Mouse (Mus musculus): ENCODE data around the gene Map7. TPM values are rescaled to one million over a fixed set of nuclear protein-coding genes. Genes with fewer than 3 reads are reported as not detected.

The Map7 gene
- total RNA-seq, 2 experiments from 2014 or later = 0.84 to 4.8 TPM

DNA sequence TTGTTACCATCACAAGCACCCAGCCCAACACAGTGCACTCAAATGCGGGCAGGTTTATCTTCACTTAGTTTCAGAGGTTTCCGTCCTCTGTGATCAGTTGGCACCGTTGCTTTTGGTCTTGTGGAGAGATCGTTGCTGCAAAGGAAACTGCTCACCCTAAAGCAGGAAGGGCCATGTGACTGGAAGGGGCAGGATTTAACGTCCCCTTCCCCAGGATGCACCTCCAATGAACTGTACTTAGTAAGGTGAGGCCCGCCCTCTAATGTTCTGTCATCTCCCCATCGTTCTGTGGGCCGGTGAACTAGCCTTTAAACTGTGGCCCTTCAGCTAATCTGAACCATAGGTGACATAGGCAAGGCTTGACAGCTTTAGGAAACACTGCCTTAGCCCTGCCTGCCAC lies 71.3 kb downstream of the Map7 start:
- no peak for ATAC-seq (replicated peaks; ENCODE audit: low FRiP score, poor library complexity, severe bottlenecking)

DNA sequence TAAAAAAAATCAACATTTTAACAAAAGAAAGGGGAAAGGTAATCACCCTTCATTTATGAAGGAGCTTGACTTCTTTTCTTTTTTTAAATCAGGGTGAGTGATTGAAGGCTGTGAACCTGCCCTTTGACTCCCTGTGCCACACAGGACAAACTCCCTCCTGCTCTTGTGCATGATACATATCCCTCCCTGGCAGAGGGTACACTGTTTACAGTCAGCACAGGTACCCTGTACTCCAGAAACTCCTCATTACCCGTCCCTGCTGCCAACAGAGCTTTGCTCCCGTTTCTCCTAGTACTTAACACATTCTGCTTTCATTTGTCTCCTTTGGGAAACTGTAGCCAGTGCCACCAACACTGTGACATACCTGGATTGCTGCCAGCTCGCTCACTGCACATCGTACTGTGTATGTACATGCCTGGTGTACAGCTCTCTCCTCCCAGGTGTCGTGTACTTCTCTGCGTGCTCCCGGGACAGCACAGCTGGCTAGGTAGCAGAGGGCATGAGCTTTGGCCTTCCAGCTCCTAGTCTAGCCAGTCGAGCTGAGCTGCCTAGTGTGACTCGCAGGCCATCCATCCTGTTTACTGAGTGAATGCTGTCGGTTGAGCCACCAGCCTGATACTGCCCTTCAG lies 72.3 kb downstream of the Map7 start:
- ATAC-seq (replicated peaks; ENCODE audit: low FRiP score, poor library complexity, severe bottlenecking) = no peak

DNA sequence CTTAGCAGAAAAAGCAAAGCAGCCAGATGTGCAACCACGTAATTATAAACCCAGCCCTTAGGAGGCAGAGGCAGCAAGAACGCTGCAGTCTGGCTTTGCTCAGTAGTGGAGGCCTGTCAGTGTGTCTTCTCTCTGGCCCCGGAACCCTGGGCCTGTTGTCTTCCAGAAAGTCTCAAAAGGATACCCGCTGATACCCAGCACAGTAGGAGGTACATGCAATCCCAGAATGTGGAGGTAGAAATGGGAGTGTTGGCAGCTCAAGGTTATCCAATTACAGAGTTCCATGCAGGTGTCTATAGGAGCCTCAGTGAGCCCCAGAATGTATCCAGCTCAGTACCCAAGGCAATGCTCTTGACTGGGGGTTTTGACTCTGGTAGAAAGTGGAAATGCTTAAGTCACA lies 73.7 kb downstream of the Map7 start:
- no peak for ATAC-seq (replicated peaks; ENCODE audit: low FRiP score, poor library complexity, severe bottlenecking)

DNA sequence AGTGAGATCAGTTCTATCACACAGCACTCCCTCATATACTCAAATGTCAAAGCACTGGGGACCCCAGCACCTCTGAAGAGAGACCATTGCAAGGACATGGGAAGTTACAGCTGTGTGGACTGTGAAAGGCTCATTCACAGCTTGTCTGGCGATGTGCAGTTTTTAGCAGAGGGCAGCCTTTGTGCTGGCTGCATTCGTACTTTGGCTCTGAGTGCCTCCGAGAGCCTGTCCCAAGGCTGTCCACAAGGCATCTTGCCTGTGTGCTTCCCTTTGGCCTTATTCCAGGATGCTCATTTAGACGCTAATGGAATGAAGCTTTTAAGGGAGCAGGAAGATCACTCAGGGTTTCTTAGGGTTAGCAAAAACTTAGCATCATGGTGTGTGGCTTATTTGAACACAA lies 78.5 kb downstream of the Map7 start:
- no peak for ATAC-seq (replicated peaks; ENCODE audit: low FRiP score, poor library complexity, severe bottlenecking)

DNA sequence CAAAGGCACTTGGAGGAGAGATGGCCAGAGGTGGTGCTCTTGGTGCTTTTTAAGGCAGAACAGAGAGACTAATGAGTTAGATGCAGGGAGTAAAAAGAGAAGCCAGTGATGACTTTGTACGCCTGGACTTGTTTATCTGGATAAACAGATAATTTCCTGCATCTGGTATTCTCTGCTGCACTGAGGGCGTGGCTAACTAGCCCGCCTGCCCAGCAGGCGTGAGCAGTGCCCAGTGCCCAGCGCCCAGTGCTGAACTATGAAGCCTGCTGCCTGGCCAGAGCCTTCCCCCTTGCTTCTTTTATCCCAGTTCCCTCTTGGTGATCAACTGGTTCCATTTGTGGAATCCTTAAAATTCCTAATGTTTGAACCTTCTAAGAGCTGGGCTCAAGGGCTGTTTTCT lies 81.8 kb downstream of the Map7 start:
- ATAC-seq (replicated peaks; ENCODE audit: low FRiP score, poor library complexity, severe bottlenecking) = no peak

DNA sequence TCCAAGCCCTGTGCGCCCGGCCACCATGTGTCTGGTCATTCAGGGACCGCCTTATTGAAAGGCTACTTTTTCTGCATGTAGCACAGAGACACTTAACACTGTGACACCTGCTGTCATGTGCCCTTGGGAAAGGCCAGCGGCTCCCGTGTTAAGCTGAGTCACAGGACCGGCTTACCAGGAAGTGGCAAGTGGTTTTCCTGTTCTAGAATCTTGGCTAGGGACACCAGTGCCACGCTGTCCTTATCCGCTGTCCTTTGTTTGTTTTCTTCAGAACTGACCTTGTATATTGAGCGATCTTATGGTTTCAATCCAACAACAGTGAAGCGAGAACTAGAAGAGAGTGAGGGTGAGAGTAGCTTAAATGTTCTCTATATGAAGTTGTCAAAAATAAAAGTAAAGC lies 85.2 kb downstream of the Map7 start:
- ATAC-seq (replicated peaks; ENCODE audit: low FRiP score, poor library complexity, severe bottlenecking) = no peak

DNA sequence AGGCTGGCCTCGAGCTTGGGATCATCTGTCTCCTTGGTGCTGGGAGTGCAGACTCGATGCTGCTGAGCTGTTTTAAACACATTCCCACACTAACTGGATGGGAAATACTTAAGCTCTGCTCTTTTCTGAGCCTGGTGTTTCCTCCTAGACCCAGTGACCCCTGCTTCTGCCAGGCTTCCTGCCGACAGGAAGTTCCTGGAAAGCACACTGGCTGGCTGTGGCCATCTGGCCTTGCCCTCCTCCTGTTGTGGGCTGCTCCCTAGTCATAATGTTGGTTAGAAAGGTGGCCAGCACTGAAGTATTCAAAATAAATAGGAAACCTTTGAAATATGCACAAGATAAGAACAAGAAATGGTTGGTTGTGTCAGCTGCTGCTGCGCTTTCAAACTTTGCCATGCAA lies 86.2 kb downstream of the Map7 start:
- no peak for ATAC-seq (replicated peaks; ENCODE audit: low FRiP score, poor library complexity, severe bottlenecking)

DNA sequence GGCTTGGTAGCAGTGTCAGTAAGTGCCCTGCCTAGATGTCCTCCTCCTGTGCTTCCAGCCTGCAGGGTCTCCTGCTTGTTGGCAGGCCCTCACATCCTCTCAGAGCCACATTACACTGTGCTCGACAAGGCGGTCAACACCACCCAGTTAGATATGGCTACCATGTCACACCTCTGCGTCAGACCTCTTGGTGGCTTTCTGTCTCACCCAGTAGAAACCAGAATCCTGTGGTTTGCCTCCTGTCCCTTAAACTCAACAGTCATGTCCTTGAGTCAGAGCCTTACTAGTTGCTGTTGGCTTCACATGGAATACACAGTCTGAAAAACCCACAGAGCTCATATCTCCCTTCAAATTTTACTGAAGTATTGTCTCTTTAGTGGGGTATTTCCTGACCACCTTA lies 87.4 kb downstream of the Map7 start:
- ATAC-seq (replicated peaks; ENCODE audit: low FRiP score, poor library complexity, severe bottlenecking) = no peak

DNA sequence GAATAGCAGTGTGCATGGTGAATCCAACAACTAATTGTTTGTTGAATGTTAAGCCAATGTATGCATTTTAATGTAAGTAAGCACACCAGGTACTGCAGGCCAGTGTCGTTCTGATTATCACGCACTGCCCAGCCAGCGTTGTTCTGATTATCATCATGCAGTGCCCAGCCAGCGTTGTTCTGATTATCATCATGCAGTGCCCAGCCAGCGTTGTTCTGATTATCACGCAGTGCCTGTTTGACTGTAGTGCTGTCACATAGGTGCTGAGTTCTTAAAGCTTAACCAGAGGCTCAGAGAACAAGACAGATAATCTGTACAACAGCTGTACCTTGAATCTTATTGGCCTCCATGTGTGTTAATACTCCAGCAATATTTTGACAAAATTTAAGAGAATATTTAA lies 88.0 kb downstream of the Map7 start:
- ATAC-seq (replicated peaks; ENCODE audit: low FRiP score, poor library complexity, severe bottlenecking) = no peak

DNA sequence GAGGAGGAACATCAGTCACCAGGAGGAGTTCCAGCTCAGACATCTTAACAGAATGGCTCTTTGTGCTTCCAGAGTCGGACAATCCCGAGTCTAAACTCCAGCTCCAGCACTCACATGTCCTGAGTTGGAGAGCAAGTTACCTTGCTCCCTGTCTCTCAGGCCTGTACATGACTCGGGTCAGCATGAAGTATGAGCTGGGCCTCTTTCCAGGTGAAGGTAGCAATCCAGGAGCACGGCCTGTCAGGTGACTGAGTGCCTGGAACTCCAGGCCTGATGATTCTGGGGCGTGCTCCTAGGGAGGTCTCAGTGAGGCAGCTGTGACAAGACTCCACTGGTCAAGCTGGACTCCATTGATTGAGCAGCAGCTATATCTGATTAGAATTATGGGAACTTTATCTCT lies 90.0 kb downstream of the Map7 start:
- no peak for ATAC-seq (replicated peaks; ENCODE audit: low FRiP score, poor library complexity, severe bottlenecking)

DNA sequence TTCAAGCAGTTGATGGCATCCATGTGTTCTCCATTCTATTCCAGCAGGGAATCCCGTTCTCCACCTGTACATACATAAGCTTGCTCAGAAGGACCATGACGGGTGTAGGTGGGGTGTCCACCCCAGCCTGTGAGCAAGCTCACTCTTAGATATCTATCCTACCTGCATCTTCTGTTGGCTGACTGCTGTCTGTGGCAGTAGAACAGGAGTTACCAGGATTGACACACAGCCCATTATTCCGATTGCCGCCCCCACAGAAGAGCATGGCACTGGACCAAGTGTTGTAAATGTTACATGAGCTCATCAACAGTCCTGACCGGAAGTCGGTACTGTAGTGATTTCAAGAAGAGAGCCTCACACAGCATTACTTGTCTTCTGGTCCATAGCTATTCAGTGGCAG lies 92.6 kb downstream of the Map7 start:
- no peak for ATAC-seq (replicated peaks; ENCODE audit: low FRiP score, poor library complexity, severe bottlenecking)

DNA sequence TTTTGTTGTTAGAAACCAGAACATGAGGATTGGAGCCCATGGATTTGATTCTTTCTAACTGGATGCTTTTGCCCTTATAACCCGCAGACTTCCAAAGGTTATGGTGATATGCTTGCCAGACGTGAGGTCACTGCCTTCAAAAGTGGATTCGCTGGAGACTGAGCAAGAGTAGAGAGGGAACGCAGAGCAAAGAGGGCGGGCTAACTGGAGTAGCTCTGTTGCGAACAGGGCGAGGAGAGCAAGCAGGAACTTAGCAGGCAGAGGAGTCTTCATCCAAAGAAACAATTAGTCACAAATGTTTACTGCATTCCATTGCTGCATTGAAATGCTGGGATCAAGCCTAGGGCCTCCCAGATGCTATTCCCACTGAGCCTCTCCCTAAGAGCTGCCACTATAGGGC lies 95.0 kb downstream of the Map7 start:
- no peak for ATAC-seq (replicated peaks; ENCODE audit: low FRiP score, poor library complexity, severe bottlenecking)

DNA sequence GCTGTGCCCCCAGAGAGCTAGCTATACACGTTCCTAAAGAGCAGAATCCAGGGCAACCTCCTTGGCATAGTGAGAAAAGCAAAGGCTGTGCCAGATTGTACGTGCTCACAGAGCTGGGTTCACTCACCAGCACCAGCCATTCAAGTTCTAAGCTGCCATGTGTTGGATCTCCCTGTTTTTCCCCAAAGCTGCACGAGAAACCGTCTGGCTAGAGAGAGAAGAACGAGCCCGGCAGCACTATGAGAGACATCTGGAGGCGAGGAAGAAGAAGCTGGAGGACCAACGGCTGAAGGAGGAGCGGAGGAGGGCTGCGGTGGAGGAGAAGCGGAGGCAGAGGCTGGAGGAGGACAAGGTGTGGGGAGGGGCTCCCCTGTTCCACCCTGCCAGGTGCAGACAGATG lies 96.8 kb downstream of the Map7 start:
- no peak for ATAC-seq (replicated peaks; ENCODE audit: low FRiP score, poor library complexity, severe bottlenecking)

DNA sequence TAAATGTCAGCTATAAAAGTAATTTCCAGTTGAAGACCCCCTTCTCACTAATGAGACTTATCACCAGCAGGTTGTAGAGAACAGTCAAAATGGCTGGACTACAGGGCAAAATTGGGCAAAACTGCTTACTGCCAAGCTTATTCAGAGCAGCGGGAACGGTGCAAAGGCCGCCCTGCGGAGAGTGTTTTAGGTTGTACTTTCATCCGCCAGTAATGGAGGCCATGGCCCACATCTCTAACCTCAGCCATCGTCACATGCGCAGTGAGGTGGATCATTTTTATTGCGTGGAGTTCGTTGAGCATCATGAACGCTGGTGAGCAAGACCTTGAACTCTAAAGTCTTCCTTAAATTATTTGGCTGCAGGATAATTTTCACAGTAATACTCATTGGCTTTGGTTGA lies 100.8 kb downstream of the Map7 start:
- ATAC-seq (replicated peaks; ENCODE audit: low FRiP score, poor library complexity, severe bottlenecking) = no peak

DNA sequence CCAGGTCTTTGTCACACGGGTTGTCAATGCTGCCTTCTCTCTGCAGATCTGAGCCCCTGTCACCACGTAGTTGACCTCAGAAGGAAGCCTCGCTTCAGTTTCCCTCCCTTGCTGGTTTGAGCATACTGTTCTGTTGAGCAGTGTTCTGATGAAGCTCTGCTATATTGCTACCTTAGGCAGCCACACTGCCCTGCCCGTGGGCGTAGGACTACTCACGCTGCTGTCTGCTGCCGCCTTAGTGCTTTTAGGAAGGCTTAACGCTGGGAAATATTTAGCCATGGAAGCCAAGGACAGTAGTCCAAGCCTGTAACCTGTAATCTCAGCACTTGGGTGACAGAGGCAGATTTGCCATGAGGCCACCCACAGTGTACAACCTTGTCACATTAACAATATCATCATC lies 107.3 kb downstream of the Map7 start:
- ATAC-seq (replicated peaks; ENCODE audit: low FRiP score, poor library complexity, severe bottlenecking) = no peak

DNA sequence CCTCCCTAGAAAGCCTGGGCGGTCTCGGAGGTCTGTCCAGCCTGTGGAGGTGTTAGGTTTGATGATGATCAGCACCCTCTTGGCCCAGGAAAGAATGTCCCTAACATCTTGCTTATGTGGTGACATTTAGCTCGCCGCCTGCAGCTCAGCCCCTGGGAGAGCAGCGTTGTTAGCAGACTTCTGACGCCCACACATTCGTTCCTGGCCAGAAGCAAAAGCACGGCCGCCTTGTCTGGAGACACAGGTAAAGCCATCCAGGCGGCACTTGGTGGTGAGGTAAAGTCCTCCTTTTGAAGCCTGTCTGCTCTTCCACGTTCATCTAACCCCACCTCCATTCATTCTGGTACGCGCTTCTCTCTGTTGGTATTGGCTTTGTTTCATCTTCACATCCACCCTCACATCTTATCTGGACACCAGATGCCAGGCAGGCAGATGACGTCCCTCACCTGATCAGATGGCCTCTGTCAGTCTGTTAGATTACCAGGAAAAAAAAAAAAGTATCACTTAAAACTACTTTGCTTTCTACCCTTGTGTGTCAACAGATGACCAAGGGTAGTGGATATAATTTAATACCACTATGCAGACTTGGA lies 108.9 kb downstream of the Map7 start:
- ATAC-seq (replicated peaks; ENCODE audit: low FRiP score, poor library complexity, severe bottlenecking) = no peak

DNA sequence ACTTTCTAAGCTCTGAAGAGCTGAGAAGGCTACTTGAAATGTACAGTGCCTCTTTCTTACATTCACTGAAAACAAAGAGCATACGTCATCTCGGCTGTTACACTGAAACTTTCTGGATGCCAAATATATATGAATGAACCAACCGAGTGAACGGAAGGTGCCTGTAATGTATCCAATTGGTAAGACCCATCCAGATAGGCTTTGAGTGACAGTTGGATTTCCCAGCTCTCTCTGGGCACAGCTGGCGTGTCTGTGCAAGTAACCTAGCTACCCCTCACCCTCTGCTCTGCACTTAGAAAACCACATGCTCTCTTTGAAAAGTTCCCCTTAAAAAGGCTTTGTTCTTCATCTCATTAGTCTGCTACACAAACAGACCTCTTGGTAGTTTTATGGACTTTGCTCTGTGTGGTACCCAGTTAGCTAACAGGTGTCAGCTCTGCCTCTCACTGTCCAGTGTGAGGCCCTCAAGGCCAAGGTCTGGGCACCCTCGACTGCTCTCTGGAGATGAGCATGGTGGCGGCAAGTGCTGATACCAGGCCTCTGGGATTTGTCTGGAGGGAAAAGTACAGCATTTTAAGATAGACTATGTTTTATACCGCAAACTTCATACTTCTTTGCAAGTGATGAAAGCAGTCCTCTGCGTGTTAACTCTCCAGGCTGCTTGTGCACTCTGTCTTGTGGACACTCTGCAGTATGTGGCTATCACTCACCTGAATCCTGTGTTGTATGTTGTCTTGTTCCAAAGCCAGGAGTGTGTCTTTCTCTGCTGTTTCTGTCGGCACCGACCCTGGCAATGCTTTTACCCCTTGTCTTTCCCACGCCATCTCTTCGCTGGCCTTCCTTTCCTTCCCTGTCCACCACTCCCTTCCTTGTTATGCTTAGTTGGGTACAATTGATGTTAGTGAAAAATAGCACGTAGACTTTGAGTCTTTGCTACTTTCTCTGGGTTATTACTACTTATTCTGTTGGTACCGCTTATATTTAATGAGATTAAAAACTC lies 109.8 kb downstream of the Map7 start:
- ATAC-seq (replicated peaks; ENCODE audit: low FRiP score, poor library complexity, severe bottlenecking) = no peak

DNA sequence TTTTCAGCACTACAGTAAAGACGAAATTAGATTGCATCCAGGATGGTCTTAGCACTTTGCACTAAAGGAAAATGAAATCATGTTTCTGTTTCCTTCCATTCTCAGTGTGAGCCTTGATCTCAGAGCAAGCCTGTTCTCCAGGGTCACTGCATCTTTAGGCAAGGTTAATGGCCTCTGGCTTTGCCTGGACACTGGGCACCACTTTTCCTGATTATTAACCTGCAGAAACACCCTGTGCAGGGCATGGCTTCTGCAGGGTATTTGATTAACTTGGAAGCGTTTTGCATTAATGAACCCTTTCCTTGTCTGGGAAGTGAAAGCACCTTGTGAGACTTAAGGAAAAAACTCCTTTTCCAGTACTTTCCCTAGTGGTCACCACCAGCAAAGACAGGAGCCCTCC lies 111.2 kb downstream of the Map7 start:
- ATAC-seq (replicated peaks; ENCODE audit: low FRiP score, poor library complexity, severe bottlenecking) = no peak

DNA sequence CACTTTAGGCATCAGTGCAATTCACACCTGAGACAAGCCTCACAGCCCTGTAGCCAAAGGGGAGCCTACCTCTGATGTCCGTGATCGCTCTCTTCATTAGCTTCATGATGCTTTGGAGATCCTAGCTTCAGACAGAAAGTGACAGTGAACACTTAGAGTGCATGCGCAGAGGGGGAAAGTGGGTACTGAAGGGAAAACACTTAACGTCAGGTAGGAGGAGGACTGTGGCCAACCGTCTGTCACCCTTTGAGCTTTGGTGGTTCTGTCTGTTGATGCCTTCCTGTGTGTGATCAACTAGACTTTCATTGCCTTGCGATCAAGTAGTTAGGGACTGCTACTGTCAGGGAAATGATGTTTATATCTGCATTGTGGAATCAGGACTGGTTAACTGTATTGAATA lies 114.6 kb downstream of the Map7 start:
- no peak for ATAC-seq (replicated peaks; ENCODE audit: low FRiP score, poor library complexity, severe bottlenecking)

DNA sequence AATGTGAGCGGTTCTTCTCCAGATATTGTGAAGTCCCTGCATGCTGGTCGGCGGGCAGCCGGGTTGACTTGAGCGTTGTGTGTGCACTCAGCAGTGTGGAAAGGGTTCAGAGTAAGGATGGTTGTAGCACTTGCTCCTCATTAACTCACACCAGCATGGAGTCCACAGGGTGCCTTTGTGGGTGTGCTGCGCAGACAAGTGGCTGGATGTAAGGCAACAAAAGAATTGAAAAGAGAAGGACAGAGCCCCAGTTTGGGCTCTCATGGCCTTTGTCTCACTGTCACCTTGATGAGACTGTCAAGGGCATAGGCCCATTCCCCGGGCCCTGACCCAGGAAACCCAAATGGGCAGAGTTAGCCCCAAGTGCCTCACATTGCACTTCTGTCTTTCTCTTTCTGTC lies 116.2 kb downstream of the Map7 start:
- ATAC-seq (replicated peaks; ENCODE audit: low FRiP score, poor library complexity, severe bottlenecking) = no peak

DNA sequence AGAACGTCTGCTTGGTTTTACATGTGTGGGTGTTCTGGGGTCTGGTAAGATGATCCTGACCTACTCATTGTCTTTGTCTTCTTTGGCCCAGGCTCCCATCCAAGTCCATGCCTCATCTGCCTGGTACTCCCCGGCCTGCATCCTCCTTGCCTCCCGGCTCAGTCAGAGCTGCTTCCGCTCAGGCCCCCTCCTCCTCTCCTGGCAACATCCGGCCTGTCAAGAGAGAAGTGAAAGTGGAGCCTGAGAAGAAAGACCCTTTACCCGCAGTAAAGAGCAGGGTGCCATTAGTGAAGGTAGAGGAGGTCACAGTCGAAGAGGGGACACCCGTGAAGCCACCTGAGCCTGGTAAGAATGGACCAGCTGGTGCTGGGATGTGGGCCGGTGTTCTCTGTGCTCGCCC lies 118.8 kb downstream of the Map7 start:
- no peak for ATAC-seq (replicated peaks; ENCODE audit: low FRiP score, poor library complexity, severe bottlenecking)

Measured in erythroid progenitor cell, adult 5-6 weeks (primary cell).